ENCODE assay signal across 10 mouse cellular contexts in genomic region chr11:104133442-104133983, GRCm38 (mm10). TPM values are rescaled to one million over a fixed set of nuclear protein-coding genes. Genes with fewer than 3 reads are reported as not detected.
DNase-seq lines count a peak whose midpoint lies in the region; ATAC-seq lines count a peak whose summit lies in the region.
"Had no signal": no experiment of that assay in that cellular context is flagged by ENCODE, and none has a peak within 500 bp of the region (broad histone marks: within the 10 kb centered on the region; RNA-seq: fewer than 3 reads in every experiment).

No protein-coding gene starts in this region.

- H3K9me3 ChIP-seq in forebrain, embryonic 15.5 days, result no peaks in the 10 kb centered on the region
- H3K9me3 ChIP-seq in midbrain, embryonic 14.5 days (ENCODE audit: control insufficient read depth, low read length), result no peaks in the 10 kb centered on the region

- peaks cover 59% of the 10 kb centered on the region for H3K27me3 ChIP-seq in forebrain, embryonic 15.5 days
- peaks cover 30% of the 10 kb centered on the region for H3K27me3 ChIP-seq in midbrain, embryonic 14.5 days (ENCODE audit: control insufficient read depth, insufficient read depth, low read length)

- peak overlapping the region; percentile 76 for H3K9ac ChIP-seq in forebrain, embryonic 15.5 days (replicated peaks)
- H3K9ac ChIP-seq in midbrain, embryonic 14.5 days (replicated peaks; ENCODE audit: low read length), result peak overlapping the region; percentile 74

- DNase-seq in left cerebral cortex, adult 18-20 months (ENCODE audit: low spot score in 2 of 2), result peak; percentile 35 to 52
- DNase-seq in left cerebral cortex, adult 8-10 months (ENCODE audit: low spot score in 2 of 2), result no peak
- peak; percentile 66 for DNase-seq in cerebellum, adult 9-11 months
- peak; percentile 44 for DNase-seq in midbrain, embryonic 14.5 days
- no peak for DNase-seq in gastrocnemius, postnatal 10 days
- no peak for DNase-seq in lung, postnatal 25 days (ENCODE audit: low spot score)
- no peak for DNase-seq in ovary, adult 18-20 months (ENCODE audit: low spot score)

- ATAC-seq in forebrain, embryonic 15.5 days (replicated peaks), result 0 out of 2 replicates have a peak, but pooled peaks have one; percentile 4
- ATAC-seq in midbrain, embryonic 14.5 days (ENCODE audit: low FRiP score, low TSS enrichment), result no peak

- no peaks in the 10 kb centered on the region for H3K36me3 ChIP-seq in forebrain, embryonic 15.5 days
- no peaks in the 10 kb centered on the region for H3K36me3 ChIP-seq in midbrain, embryonic 14.5 days (ENCODE audit: control insufficient read depth, insufficient read depth, low read length)

- peak overlapping the region; percentile 98 for H3K4me2 ChIP-seq in forebrain, embryonic 15.5 days (replicated peaks)
- peak overlapping the region; percentile 95 for H3K4me2 ChIP-seq in midbrain, embryonic 14.5 days (ENCODE audit: low read length)

- peaks cover 23% of the 10 kb centered on the region for H3K4me1 ChIP-seq in forebrain, embryonic 15.5 days
- H3K4me1 ChIP-seq in midbrain, embryonic 14.5 days (ENCODE audit: control insufficient read depth, insufficient read depth, low read length), result peaks cover 13% of the 10 kb centered on the region; the same call in 1 of the 2 replicates

- peak overlapping the region; percentile 77 for H3K4me3 ChIP-seq in forebrain, embryonic 15.5 days
- peak overlapping the region; percentile 62 for H3K4me3 ChIP-seq in midbrain, embryonic 14.5 days (replicated peaks; ENCODE audit: low read depth, low read length)

- under 1% methylated on average over 47 of the region's 47 CpGs for WGBS in forebrain, embryonic 15.5 days
- under 1% methylated on average over 47 of the region's 47 CpGs for WGBS in midbrain, embryonic 14.5 days

- no peak overlapping the region for H3K27ac ChIP-seq in forebrain, embryonic 15.5 days (replicated peaks)
- H3K27ac ChIP-seq in midbrain, embryonic 14.5 days (replicated peaks; ENCODE audit: low read depth, low read length), result no peak overlapping the region
- H3K27ac ChIP-seq: macrophage had no signal

RNA-seq across cellular contexts. Expression of gene Crhr1, which starts 0.9 kb away (rescaled TPM):
- 10 to 100 TPM; 24.9 to 30.5 TPM for total RNA-seq in left cerebral cortex, adult 18-20 months (2021)
- 10 to 100 TPM; 20.4 to 29.3 (median 23.5) TPM for total RNA-seq in left cerebral cortex, adult 8-10 months (2022)
- polyA plus RNA-seq in forebrain, embryonic 15.5 days (2015; fragmentation: Nextera tagmentation; extraction: Ambion mirVana), result 4.1 and 4.2 TPM in 2 replicates
- 4.9 and 7.4 TPM in 2 replicates for polyA plus RNA-seq in midbrain, embryonic 14.5 days (2014; fragmentation: Nextera tagmentation; extraction: Ambion mirVana)
- under 1 TPM in 1 of 2 experiments, not detected in 1; 0.12 TPM for total RNA-seq in gastrocnemius, postnatal 10 days (2021)
- polyA plus RNA-seq: macrophage had no signal

RNA-seq across cellular contexts. Expression of gene Sppl2c, which starts 52.6 kb away (rescaled TPM):
- total RNA-seq in left cerebral cortex, adult 18-20 months (2021), result not detected
- total RNA-seq in left cerebral cortex, adult 8-10 months (2022), result not detected
- polyA plus RNA-seq in forebrain, embryonic 15.5 days (2015; fragmentation: Nextera tagmentation; extraction: Ambion mirVana), result not detected in 2 replicates
- polyA plus RNA-seq in midbrain, embryonic 14.5 days (2014; fragmentation: Nextera tagmentation; extraction: Ambion mirVana), result not detected in 2 replicates
- total RNA-seq in gastrocnemius, postnatal 10 days (2021), result not detected
- polyA plus RNA-seq: brain, embryonic 14.5 days; macrophage had no signal

Comparison
In these comparisons a context has a peak if more than half of its experiments do, and no peak if none do; other contexts are left out.
1. DNase-seq: peak in left cerebral cortex, adult 18-20 months (2 of 2), cerebellum, adult 9-11 months (single experiment) and midbrain, embryonic 14.5 days (single experiment); none in left cerebral cortex, adult 8-10 months (0 of 2), gastrocnemius, postnatal 10 days (single experiment), lung, postnatal 25 days (single experiment) and ovary, adult 18-20 months (single experiment).
2. RNA of gene Crhr1, which starts 0.9 kb away (total RNA-seq): 24.9 to 30.5 TPM in left cerebral cortex, adult 18-20 months and 20.4 to 29.3 TPM in left cerebral cortex, adult 8-10 months; 0.12 TPM in gastrocnemius, postnatal 10 days; every median in the first group is over 10 times any median in the second.